ENCODE assay signal across 23 mouse cellular contexts in the genomic region with DNA sequence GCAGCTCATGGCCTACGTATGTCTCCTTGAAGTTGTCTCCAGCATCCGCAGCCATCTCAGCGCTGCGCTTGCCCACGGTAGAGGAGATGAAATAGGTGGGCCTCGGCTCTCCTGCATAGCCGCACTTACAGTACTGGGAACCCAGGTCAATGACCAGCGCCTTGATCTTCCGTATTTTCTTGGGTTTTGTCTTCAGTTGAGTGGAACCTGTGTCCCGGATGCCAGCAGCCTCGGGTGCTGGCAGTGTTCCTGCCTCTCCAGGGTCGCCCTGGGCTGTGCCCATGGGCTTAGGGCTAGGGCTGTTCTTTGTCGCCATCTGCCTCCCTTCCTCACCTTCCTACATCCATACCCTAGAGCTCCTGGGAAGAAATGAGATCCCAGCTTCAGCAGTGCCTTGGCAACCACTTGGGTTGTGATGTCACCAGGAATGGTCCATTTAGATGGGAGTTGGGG. TPM values are rescaled to one million over a fixed set of nuclear protein-coding genes. Genes with fewer than 3 reads are reported as not detected.
"Had no signal": no experiment of that assay in that cellular context is flagged by ENCODE, and none has a peak within 500 bp of the region (broad histone marks: within the 10 kb centered on the region; RNA-seq: fewer than 3 reads in every experiment).

Gene Actl7b, minus strand, starts transcription at position 403 of the 453 bp plus-strand sequence.

- H3K9me3 ChIP-seq: liver, embryonic 15.5 days; lung, embryonic 15.5 days; megakaryocyte, embryonic 14.5 days; midbrain, embryonic 13.5 days; midbrain, embryonic 15.5 days; neural tube, embryonic 12.5 days had no signal

- H3K27ac ChIP-seq: liver, embryonic 15.5 days; lung, embryonic 15.5 days; macrophage; midbrain, embryonic 13.5 days; midbrain, embryonic 15.5 days; neural tube, embryonic 12.5 days had no signal

- H3K9ac ChIP-seq: liver, embryonic 15.5 days; liver, postnatal 0 days; lung, embryonic 15.5 days; midbrain, embryonic 13.5 days; midbrain, embryonic 15.5 days; neural tube, embryonic 12.5 days had no signal

- H3K4me1 ChIP-seq: liver, embryonic 15.5 days; lung, embryonic 15.5 days; midbrain, embryonic 13.5 days; midbrain, embryonic 15.5 days; neural tube, embryonic 12.5 days had no signal

- H3K27me3 ChIP-seq: liver, embryonic 15.5 days; lung, embryonic 15.5 days; midbrain, embryonic 13.5 days; midbrain, embryonic 15.5 days; neural tube, embryonic 12.5 days had no signal

- ATAC-seq: liver, postnatal 0 days; lung, postnatal 0 days; midbrain, embryonic 13.5 days; midbrain, embryonic 15.5 days had no signal

- H3K4me2 ChIP-seq: liver, embryonic 15.5 days; lung, embryonic 15.5 days; midbrain, embryonic 11.5 days; midbrain, embryonic 13.5 days; midbrain, embryonic 15.5 days; neural tube, embryonic 12.5 days had no signal

- H3K4me3 ChIP-seq: liver, embryonic 15.5 days; lung, embryonic 15.5 days; megakaryocyte, embryonic 14.5 days; midbrain, embryonic 13.5 days; midbrain, embryonic 15.5 days; neural tube, embryonic 12.5 days had no signal

- DNase-seq: liver, postnatal 0 days; lung, adult 2 months; lung, postnatal 14 days; lung, postnatal 36 days; right cerebral cortex, postnatal 14 days; thymus, adult 18-20 months; thymus, postnatal 14 days; thymus, postnatal 36 days had no signal

- H3K36me3 ChIP-seq: liver, embryonic 15.5 days; midbrain, embryonic 15.5 days had no signal

RNA-seq across cellular contexts. Expression of gene Actl7b, which starts in this region (rescaled TPM):
- polyA plus RNA-seq: liver, embryonic 15.5 days; liver, postnatal 0 days; lung, embryonic 15.5 days; macrophage; midbrain, embryonic 11.5 days; midbrain, embryonic 13.5 days; midbrain, embryonic 15.5 days; midbrain, postnatal 0 days; neural tube, embryonic 12.5 days; neural tube, embryonic 14.5 days; spleen, adult 2 months; stomach, embryonic 14.5 days; stomach, embryonic 16.5 days; thymus, postnatal 0 days had no signal
